Mouse (Mus musculus): ENCODE results near the gene Zc3h10. TPM values are rescaled to one million over a fixed set of nuclear protein-coding genes. Genes with fewer than 3 reads are reported as not detected.

Zc3h10 gene
- polyA plus RNA-seq, 1 experiment from 2014 or later = 20.8 TPM

Small RNA genes within 50 kb of the gene (microRNA-seq; reads per million reads assigned to microRNA genes)
- gene Gm47275 (not detected), gene Mir6916 (not detected), gene Mir6917 (not detected)

Other genes starting within 250 kb of the Zc3h10 start
- 0.22 TPM in 1 of 2 replicates, not detected in the other for gene Il23a, start 249.0 kb downstream of the Zc3h10 start, polyA plus RNA-seq (2016; fragmentation: Nextera tagmentation; extraction: Ambion mirVana)
- gene Pan2, start 244.4 kb downstream of the Zc3h10 start, polyA plus RNA-seq (2016; fragmentation: Nextera tagmentation; extraction: Ambion mirVana) = 33.5 and 34.1 TPM in 2 replicates
- 242 and 244 TPM in 2 replicates for gene Cnpy2, start 225.3 kb downstream of the Zc3h10 start, polyA plus RNA-seq (2016; fragmentation: Nextera tagmentation; extraction: Ambion mirVana)
- gene Cs, start 210.0 kb downstream of the Zc3h10 start, polyA plus RNA-seq (2016; fragmentation: Nextera tagmentation; extraction: Ambion mirVana) = 207 and 208 TPM in 2 replicates
- 31.7 and 32.8 TPM in 2 replicates for gene Coq10a, start 178.8 kb downstream of the Zc3h10 start, polyA plus RNA-seq (2016; fragmentation: Nextera tagmentation; extraction: Ambion mirVana)
- gene Ankrd52, start 170.7 kb downstream of the Zc3h10 start, polyA plus RNA-seq (2016; fragmentation: Nextera tagmentation; extraction: Ambion mirVana) = 13.6 and 13.7 TPM in 2 replicates
- 0.43 TPM in 1 of 2 replicates, not detected in the other for gene Slc39a5, start 146.5 kb downstream of the Zc3h10 start, polyA plus RNA-seq (2016; fragmentation: Nextera tagmentation; extraction: Ambion mirVana)
- gene Nabp2, start 136.3 kb downstream of the Zc3h10 start, polyA plus RNA-seq (2016; fragmentation: Nextera tagmentation; extraction: Ambion mirVana) = 102 and 104 TPM in 2 replicates
- gene Rnf41, start 136.1 kb downstream of the Zc3h10 start, polyA plus RNA-seq (2016; fragmentation: Nextera tagmentation; extraction: Ambion mirVana) = 60.8 and 61.4 TPM in 2 replicates
- 195 and 215 TPM in 2 replicates for gene Smarcc2, start 88.5 kb downstream of the Zc3h10 start, polyA plus RNA-seq (2016; fragmentation: Nextera tagmentation; extraction: Ambion mirVana)
- gene Myl6, start 53.6 kb downstream of the Zc3h10 start, polyA plus RNA-seq (2016; fragmentation: Nextera tagmentation; extraction: Ambion mirVana) = 836 and 860 TPM in 2 replicates
- gene Myl6b, start 49.1 kb downstream of the Zc3h10 start, polyA plus RNA-seq (2016; fragmentation: Nextera tagmentation; extraction: Ambion mirVana) = 2.9 and 3.3 TPM in 2 replicates
- 28.9 and 30.9 TPM in 2 replicates for gene Esyt1, start 21.9 kb downstream of the Zc3h10 start, polyA plus RNA-seq (2016; fragmentation: Nextera tagmentation; extraction: Ambion mirVana)
- 2,172 and 2,716 TPM in 2 replicates for gene Rpl41, start 1.5 kb upstream of the Zc3h10 start, polyA plus RNA-seq (2016; fragmentation: Nextera tagmentation; extraction: Ambion mirVana)
- 140 and 143 TPM in 2 replicates for gene Pa2g4, start 18.2 kb upstream of the Zc3h10 start, polyA plus RNA-seq (2016; fragmentation: Nextera tagmentation; extraction: Ambion mirVana)
- 9.8 and 11.7 TPM in 2 replicates for gene Erbb3, start 41.9 kb upstream of the Zc3h10 start, polyA plus RNA-seq (2016; fragmentation: Nextera tagmentation; extraction: Ambion mirVana)
- gene Rps26, start 79.0 kb upstream of the Zc3h10 start, polyA plus RNA-seq (2016; fragmentation: Nextera tagmentation; extraction: Ambion mirVana) = 418 and 515 TPM in 2 replicates
- gene Ikzf4, start 98.2 kb upstream of the Zc3h10 start, polyA plus RNA-seq (2016; fragmentation: Nextera tagmentation; extraction: Ambion mirVana) = 8.7 and 9.8 TPM in 2 replicates
- 15.1 and 16.4 TPM in 2 replicates for gene Suox, start 126.3 kb upstream of the Zc3h10 start, polyA plus RNA-seq (2016; fragmentation: Nextera tagmentation; extraction: Ambion mirVana)
- gene Rab5b, start 148.5 kb upstream of the Zc3h10 start, polyA plus RNA-seq (2016; fragmentation: Nextera tagmentation; extraction: Ambion mirVana) = 96.2 and 103 TPM in 2 replicates
- gene Pmel, start 156.4 kb upstream of the Zc3h10 start, polyA plus RNA-seq (2016; fragmentation: Nextera tagmentation; extraction: Ambion mirVana) = 3.5 and 6.0 TPM in 2 replicates
- 74.5 and 75.3 TPM in 2 replicates for gene Cdk2, start 157.3 kb upstream of the Zc3h10 start, polyA plus RNA-seq (2016; fragmentation: Nextera tagmentation; extraction: Ambion mirVana)
- gene Dgka, start 197.1 kb upstream of the Zc3h10 start, polyA plus RNA-seq (2016; fragmentation: Nextera tagmentation; extraction: Ambion mirVana) = 6.9 and 7.3 TPM in 2 replicates
- 46.3 and 48.5 TPM in 2 replicates for gene Pym1, start 200.1 kb upstream of the Zc3h10 start, polyA plus RNA-seq (2016; fragmentation: Nextera tagmentation; extraction: Ambion mirVana)
- 0.27 and 0.63 TPM in 2 replicates for gene Mmp19, start 243.1 kb upstream of the Zc3h10 start, polyA plus RNA-seq (2016; fragmentation: Nextera tagmentation; extraction: Ambion mirVana)